Mouse (Mus musculus) embryonic fibroblast, embryonic 13.5 days (primary cell): ENCODE data around the gene Olfr374. TPM values are rescaled to one million over a fixed set of nuclear protein-coding genes. Genes with fewer than 3 reads are reported as not detected.
"Not testable (repeated sequence)": the region's sequence is repeated elsewhere in the genome, so short reads cannot be mapped to it uniquely, and the experiment has no call there.

Experiments used
- H3K27ac ChIP-seq: 2 replicates; pipeline ENCODE4 v1.5.1; 2012; ENCODE audit warnings: low read length, control low read depth, inconsistent platforms; ENCODE audit not compliant: insufficient read depth
- H3K4me1 ChIP-seq: 2 replicates; pipeline ENCODE4 v1.6.1; 2011; ENCODE audit warnings: low read length; ENCODE audit not compliant: control insufficient read depth, insufficient read depth
- H3K4me3 ChIP-seq: 2 replicates; pipeline ENCODE4 v1.5.1; 2011; ENCODE audit warnings: mild to moderate bottlenecking, control low read depth, low read length; ENCODE audit not compliant: insufficient read depth
- CTCF ChIP-seq: IDR thresholded peaks from 2 replicates; pipeline ENCODE4 v1.5.1; 2011; ENCODE audit warnings: mild to moderate bottlenecking, control low read depth, low read length, moderate library complexity, borderline replicate concordance; ENCODE audit not compliant: insufficient read depth
- POLR2A ChIP-seq: IDR thresholded peaks from 2 replicates; pipeline ENCODE4 v1.6.1; 2011; ENCODE audit warnings: low read depth, mild to moderate bottlenecking, control low read depth, low read length, moderate library complexity
- polyA plus RNA-seq: library from polyadenylated mRNA; stranded (reverse); fragments of >200 nt; gene quantifications from 2 replicates; pipeline ENCODE4 v1.2.4, GENCODE M21; 2011; ENCODE audit warnings: low read depth; ENCODE audit not compliant: missing spikeins, insufficient read length

Gene Olfr374
- polyA plus RNA-seq, 1 experiment, result 0.40 TPM

DNA sequence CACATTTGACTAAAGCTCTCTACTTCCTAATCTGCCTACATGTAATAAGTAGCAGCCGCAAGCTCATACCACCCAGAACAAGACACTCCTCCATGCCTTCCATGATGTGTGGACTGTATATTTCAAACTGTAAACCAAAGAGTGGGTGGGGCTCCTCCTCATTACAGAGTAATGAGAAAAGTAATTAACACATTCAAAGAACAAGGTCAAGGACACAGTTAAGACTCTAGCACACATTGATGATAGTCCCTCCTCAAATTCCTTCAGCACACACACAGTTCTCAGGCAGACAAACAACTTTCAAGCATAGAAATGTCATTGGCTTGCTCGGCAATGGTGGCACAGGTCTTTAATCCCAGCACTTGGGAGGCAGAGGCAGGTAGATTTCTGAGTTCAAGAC is 8.4 kb downstream of the Olfr374 start:
- Histone ChIP-seq H3K27ac (no peak overlapping the region), H3K4me1 (no peaks in the 10 kb centered on the region), H3K4me3 (no peak overlapping the region)
- TF ChIP-seq CTCF (no peak), POLR2A (no peak)

DNA sequence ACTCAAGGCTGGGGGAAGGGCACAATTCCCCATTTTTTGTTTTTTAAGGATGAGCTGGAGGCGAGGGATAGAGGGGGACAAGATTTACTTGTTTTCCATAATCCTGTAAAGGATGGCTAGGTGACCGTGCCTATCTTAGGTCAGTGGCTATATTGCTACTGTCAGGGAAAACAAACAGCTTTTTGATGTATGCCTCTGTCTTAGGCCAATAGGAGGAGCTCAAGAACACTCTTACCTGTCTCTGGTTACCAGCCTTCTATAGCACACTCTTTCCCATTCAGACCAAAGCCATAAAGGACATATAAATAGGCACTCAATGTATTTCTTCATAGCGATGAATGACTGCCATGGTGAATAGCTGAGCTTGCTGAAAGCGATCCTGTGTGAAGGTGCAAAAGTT is 11.8 kb downstream of the Olfr374 start:
- H3K4me1 ChIP-seq, result no peaks in the 10 kb centered on the region
- TF ChIP-seq POLR2A, result no peak
- no peak for TF ChIP-seq CTCF

DNA sequence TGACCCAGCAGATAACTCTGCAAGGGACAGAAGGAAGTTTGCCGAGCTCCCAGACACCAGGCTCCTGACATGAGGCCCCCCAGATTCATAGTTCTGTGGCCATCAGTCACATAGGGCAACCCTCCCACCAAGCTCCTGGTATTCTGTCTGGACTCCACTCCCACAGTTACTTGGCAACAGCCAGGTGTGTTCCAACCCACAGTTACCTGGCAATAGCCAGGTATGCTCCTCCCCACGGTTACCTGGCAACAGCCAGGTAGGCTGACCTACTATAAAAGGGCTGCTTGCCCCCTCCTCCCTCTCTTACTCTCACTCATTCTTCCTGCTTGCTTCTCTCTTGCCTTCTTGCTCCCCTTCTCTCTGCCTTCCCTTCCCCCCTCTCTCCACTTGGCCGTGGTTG is 14.6 kb downstream of the Olfr374 start:
- H3K4me3 ChIP-seq, H3K4me1 ChIP-seq, H3K27ac ChIP-seq: not testable (repeated sequence)

More for the DNA sequence above, 11.8 kb downstream of the Olfr374 start:
- Histone ChIP-seq H3K4me3 (no peak overlapping the region), H3K27ac (no peak overlapping the region)

DNA sequence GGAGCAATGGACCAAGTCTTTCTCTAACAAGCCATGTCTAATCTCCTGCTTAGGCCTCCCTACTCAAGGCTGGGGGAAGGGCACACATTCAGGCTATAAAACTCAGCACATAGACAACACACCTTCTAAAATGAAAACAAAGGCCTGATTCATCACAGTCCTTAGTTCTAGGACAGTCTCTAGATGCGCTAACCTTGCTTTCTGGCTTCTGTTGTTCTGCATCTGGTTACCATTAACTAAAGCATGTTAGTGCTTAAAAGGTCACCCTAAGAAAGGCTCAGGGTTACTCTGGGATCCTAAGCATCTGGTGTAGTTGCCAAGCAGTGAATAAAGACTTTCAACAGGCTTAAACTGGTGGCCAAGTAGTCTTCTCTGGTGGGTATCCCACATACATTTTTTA is 15.2 kb downstream of the Olfr374 start:
- no peak for TF ChIP-seq POLR2A
- no peak for TF ChIP-seq CTCF
- Histone ChIP-seq H3K4me1 (no peaks in the 10 kb centered on the region), H3K27ac (no peak overlapping the region), H3K4me3 (no peak overlapping the region)

DNA sequence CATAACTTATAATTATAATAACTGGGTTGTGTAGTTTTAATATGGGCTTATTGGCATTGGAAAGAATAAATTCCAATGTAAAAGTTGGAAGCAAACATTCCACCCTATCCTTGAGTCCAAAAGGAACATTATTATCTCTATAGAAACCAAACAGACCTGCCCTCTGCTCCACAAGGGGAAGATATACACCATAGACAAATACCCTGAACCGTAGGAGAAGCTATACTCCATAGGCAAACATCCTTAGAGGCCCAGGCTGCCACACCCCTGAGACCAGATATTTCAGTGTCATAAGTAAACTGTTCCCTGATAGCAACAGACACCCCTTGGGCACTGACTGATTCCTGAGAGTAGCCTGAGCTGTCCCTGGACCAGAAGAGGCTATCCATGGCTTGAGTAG is 21.0 kb downstream of the Olfr374 start:
- H3K4me1 ChIP-seq, result no peaks in the 10 kb centered on the region
- TF ChIP-seq POLR2A (no peak), CTCF (no peak)
- H3K27ac ChIP-seq, result no peak overlapping the region
- no peak overlapping the region for H3K4me3 ChIP-seq

DNA sequence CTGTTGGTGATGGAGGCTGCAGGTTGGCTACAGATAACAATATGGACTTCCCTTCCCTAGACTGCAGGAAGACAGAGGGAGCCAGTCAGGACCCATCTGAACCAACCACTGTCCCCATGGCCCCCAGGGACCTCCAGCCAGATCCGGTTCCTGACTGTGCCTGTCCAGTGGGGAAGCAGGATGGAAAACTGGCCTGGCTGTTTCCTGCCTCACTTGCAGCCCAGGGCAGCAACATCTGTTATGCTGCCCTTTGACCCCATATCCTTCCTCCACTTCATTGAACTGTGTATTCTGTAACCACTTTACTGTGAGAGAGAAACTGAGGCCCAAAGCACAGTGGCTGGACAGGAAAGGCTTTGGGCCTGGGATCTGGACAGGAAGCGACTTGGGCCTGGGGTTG is 24.4 kb downstream of the Olfr374 start:
- no peak overlapping the region for H3K27ac ChIP-seq
- H3K4me1 ChIP-seq, result no peaks in the 10 kb centered on the region
- no peak for TF ChIP-seq CTCF
- no peak for TF ChIP-seq POLR2A
- no peak overlapping the region for H3K4me3 ChIP-seq

DNA sequence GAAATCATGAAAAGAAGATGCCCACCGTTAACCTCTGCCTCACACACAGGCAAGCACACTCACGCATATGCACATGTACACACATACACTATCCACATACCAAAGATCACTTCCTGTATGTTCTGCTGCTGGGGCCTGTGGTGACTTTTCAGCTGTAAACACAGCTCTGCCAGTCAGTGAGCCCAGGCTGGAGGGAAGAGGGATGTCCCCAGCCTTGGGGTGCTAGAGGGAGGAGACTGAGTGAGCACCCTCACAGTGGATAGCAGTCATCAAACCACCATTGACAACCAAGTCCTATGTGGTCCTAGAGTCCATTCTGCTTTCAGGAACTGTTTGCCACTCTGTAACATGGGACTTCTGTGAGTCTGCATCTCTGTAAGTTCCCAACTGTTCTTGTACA is 25.1 kb downstream of the Olfr374 start:
- H3K4me1 ChIP-seq, result no peaks in the 10 kb centered on the region
- H3K4me3 ChIP-seq, result no peak overlapping the region
- TF ChIP-seq CTCF (no peak), POLR2A (no peak)
- no peak overlapping the region for H3K27ac ChIP-seq

DNA sequence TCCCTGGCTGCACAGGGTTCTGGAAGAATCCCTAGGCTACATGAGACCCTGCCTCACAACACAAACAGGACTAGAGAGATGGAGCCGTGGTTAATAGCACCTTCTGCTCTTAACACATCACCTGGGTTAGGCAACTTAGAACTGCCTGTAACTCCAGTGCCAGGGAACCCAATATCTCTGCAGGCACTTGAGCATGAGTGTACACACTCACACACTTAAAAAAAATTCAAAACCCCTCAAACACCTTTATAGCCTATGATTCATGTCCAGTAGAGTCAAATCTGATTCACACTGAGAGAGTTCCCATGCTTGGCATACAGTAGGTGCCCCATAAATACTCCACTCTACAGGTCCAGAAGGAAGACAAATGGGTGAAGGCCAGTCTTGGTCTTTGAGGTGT is 25.6 kb downstream of the Olfr374 start:
- H3K27ac ChIP-seq, result no peak overlapping the region
- H3K4me3 ChIP-seq, result no peak overlapping the region
- no peak for TF ChIP-seq POLR2A
- TF ChIP-seq CTCF, result no peak
- peaks cover under 1% of the 10 kb centered on the region; the same call in 1 of the 2 replicates for H3K4me1 ChIP-seq

DNA sequence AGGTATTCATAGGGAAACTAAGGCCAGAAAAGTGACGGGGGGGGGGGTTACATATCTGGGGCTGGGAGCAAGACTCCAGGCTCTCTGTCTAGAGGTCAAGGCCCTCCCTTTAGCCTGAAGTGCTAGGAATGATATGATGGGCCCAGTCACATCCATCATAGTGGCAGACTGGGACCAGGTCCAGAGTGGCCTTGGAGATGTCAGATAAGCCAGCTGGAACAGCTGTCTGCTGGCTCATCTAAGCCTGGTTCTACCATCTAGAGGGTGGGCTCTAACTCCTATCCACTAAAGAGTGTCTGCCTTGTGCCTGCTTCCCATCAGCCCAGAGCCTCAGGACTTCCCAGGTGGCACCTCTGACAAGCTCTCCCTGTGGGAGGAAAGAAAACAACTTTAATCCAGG is 26.1 kb downstream of the Olfr374 start:
- Histone ChIP-seq H3K4me1 (peaks cover 4% of the 10 kb centered on the region), H3K4me3 (no peak overlapping the region), H3K27ac (no peak overlapping the region)
- no peak for TF ChIP-seq CTCF
- TF ChIP-seq POLR2A, result no peak

DNA sequence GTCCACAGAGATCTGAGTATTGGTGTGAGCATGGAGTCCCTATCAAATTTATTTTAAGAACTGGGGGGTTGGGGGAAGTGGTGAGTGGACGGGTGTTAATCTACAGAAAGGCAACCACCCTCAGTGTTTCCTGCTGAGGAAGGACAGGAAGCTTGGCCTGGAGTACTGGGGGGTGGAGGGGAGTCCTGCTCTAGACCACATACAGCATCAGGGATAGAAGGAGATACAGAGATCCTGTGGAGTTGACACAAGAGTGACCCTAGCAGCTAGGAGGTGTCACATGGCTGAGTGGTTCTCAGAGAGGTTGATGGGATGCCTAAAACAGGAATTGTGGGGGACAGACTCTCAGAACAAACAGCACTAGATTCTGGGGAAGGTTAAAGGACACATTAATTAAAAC is 26.7 kb downstream of the Olfr374 start:
- Histone ChIP-seq H3K27ac (no peak overlapping the region), H3K4me1 (peaks cover 6% of the 10 kb centered on the region), H3K4me3 (no peak overlapping the region)
- TF ChIP-seq POLR2A, result no peak
- no peak for TF ChIP-seq CTCF

DNA sequence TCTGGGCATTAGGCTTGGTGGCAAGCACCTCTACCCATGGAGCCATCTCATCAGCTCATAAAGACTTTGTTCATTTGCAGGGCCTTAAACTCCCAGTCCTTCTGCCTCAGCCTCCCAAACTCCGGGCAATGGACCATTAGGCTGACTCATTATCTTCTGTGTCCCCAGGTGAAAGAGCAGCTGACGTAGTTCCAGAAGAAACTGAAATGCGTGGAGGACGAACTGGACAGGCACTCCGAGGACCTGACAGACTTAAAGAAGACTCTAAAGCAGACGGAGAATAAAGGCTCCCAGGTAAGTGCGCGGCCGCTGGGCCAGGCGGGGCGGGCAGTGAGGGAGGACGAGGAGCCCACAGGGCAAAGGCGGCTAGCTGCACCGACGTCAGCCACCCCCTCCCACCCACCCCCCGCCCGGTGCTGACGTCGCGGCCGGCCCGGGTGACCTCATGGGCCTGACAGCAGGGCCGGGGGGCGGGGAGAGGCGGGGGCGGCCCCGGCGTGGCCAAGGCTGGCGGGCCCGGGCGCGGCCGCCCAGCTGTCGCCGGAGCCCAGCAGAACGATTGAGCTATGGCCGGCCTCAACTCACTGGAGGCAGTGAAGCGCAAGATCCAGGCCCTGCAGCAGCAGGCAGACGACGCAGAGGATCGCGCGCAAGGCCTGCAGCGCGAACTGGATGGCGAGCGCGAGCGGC is 28.1 kb downstream of the Olfr374 start, which contains the start of gene Tpm4:
TSS of gene Tpm4 (plus strand) at position 220 of the 690 bp plus-strand sequence.
- Histone ChIP-seq H3K4me3 (peak within 1 kb of the TSS; percentile 86), H3K27ac (peak within 1 kb of the TSS; percentile 99), H3K4me1 (peaks cover 11% of the 10 kb centered on the region)
- TF ChIP-seq CTCF, result no peak
- TF ChIP-seq POLR2A, result peak; percentile 85
